In the genomic region with DNA sequence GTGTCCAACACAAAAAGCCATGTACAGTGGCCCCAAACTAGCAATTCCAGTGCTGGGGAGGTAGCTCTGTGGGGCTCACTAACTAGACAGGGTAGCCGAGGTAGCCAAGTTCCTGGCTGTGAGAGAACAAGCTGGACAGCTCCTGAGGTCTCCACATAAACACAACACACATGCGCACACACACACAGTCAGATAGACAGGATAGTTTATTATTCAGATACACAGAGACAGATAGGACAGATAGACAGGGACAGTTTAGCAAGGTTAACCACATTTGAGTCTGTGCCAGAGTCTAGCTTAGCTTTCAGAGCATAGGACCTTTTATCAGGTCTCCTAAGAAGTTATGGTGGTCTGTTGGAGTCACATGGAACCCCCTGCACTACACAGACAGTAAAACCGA, we compare ENCODE assay signal across 33 mouse cellular contexts. TPM values are rescaled to one million over a fixed set of nuclear protein-coding genes. Genes with fewer than 3 reads are reported as not detected.
DNase-seq lines count a peak whose midpoint lies in the region; ATAC-seq and TF ChIP-seq lines count a peak whose summit lies in the region.
"Had no signal": no experiment of that assay in that cellular context is flagged by ENCODE, and none has a peak within 500 bp of the region (broad histone marks: within the 10 kb centered on the region; RNA-seq: fewer than 3 reads in every experiment).

No protein-coding gene starts in this region.

- no peak overlapping the region for H3K9ac ChIP-seq in liver, postnatal 0 days (replicated peaks)
- H3K9ac ChIP-seq in liver, embryonic 12.5 days: no peak overlapping the region
- no peak overlapping the region for H3K9ac ChIP-seq in MEL (ENCODE audit: control insufficient read depth, low read depth, low read length, poor library complexity, severe bottlenecking)
- H3K9ac ChIP-seq: embryonic facial prominence, embryonic 13.5 days; forebrain, embryonic 12.5 days; forebrain, embryonic 15.5 days; heart, embryonic 12.5 days; heart, embryonic 15.5 days; hindbrain, embryonic 14.5 days had no signal

- H3K79me2 ChIP-seq in MEL (ENCODE audit: control insufficient read depth, insufficient read depth, low read length, poor library complexity): peaks cover 67% of the 10 kb centered on the region

- TF ChIP-seq EP300 in liver, postnatal 0 days (IDR thresholded peaks at IDR 0.05; ENCODE audit: low read depth): 0 out of 2 replicates have a peak, but pooled peaks have one; percentile 10
- peak; percentile 67 to 83 for TF ChIP-seq EP300 in MEL (IDR thresholded peaks at IDR 0.05; ENCODE audit: low read depth in 1 of 2, low read length in 2 of 2)

- H3K4me1 ChIP-seq in liver, postnatal 0 days (ENCODE audit: insufficient read depth): peaks cover 31% of the 10 kb centered on the region
- peaks cover 68% of the 10 kb centered on the region for H3K4me1 ChIP-seq in liver, embryonic 12.5 days
- H3K4me1 ChIP-seq in MEL (ENCODE audit: control insufficient read depth in 1 of 2, insufficient read depth in 2 of 2, low read length in 2 of 2): peaks cover 22 to 40% of the 10 kb centered on the region in 2 experiments

- peak; percentile 41 for ATAC-seq in liver, postnatal 0 days
- no peak for ATAC-seq in liver, embryonic 12.5 days
- ATAC-seq in megakaryocyte-erythroid progenitor cell, adult 5-6 weeks (replicated peaks; ENCODE audit: low FRiP score, low TSS enrichment, poor library complexity, severe bottlenecking): peak; percentile 81
- ATAC-seq: activated CD4-positive, CD25-positive, alpha-beta regulatory T cell, adult 4 months; CD4-positive, CD25-positive, alpha-beta regulatory T cell, adult 4 months; forebrain, embryonic 15.5 days; hindbrain, postnatal 0 days; inflammation-experienced regulatory T-cells, adult 6 months; intestine, embryonic 16.5 days had no signal

- TF ChIP-seq POLR2A in MEL (IDR thresholded peaks at IDR 0.05; ENCODE audit: control insufficient read depth in 1 of 2, insufficient read depth in 1 of 2, low read depth in 1 of 2, low read length in 2 of 2, poor library complexity in 1 of 2): no peak

- H3K27me3 ChIP-seq in liver, postnatal 0 days (ENCODE audit: insufficient read depth, low read length): no peaks in the 10 kb centered on the region
- no peaks in the 10 kb centered on the region for H3K27me3 ChIP-seq in liver, embryonic 12.5 days (replicated peaks)
- no peaks in the 10 kb centered on the region for H3K27me3 ChIP-seq in MEL (ENCODE audit: control insufficient read depth in 1 of 2, insufficient read depth in 2 of 2, low read length in 2 of 2)
- H3K27me3 ChIP-seq: embryonic facial prominence, embryonic 13.5 days; forebrain, embryonic 12.5 days; forebrain, embryonic 15.5 days; heart, embryonic 12.5 days; heart, embryonic 15.5 days had no signal

- TF ChIP-seq CTCF in liver, postnatal 0 days (IDR thresholded peaks at IDR 0.05; ENCODE audit: low read depth): no peak
- TF ChIP-seq CTCF in MEL (IDR thresholded peaks at IDR 0.05 in 2 of 3, conservative IDR thresholded peaks at IDR 0.05 in 1 of 3; ENCODE audit: control insufficient read depth in 1 of 3, insufficient read depth in 1 of 3, low read depth in 2 of 3, low read length in 3 of 3, poor library complexity in 1 of 3, severe bottlenecking in 1 of 3): no peak

- no peak overlapping the region for H3K4me2 ChIP-seq in liver, postnatal 0 days (ENCODE audit: low read depth, low read length)
- no peak overlapping the region for H3K4me2 ChIP-seq in liver, embryonic 12.5 days
- H3K4me2 ChIP-seq: embryonic facial prominence, embryonic 13.5 days; forebrain, embryonic 12.5 days; forebrain, embryonic 15.5 days; heart, embryonic 12.5 days; heart, embryonic 15.5 days; hindbrain, embryonic 14.5 days had no signal

- TF ChIP-seq RAD21 in MEL (IDR thresholded peaks at IDR 0.05; ENCODE audit: low read depth, low read length): no peak

- intact Hi-C loops in gastrocnemius, postnatal 36 days (cut with DNase I): no loop called here

- no peaks in the 10 kb centered on the region for H3K9me3 ChIP-seq in liver, postnatal 0 days (ENCODE audit: low read length)
- no peaks in the 10 kb centered on the region for H3K9me3 ChIP-seq in liver, embryonic 12.5 days (replicated peaks)
- no peaks in the 10 kb centered on the region for H3K9me3 ChIP-seq in MEL (replicated peaks; ENCODE audit: insufficient read depth, low read length)
- H3K9me3 ChIP-seq: embryonic facial prominence, embryonic 10.5 days; embryonic facial prominence, embryonic 13.5 days; forebrain, embryonic 12.5 days; forebrain, embryonic 15.5 days; heart, embryonic 12.5 days; heart, embryonic 15.5 days had no signal

- H3K36me3 ChIP-seq in liver, postnatal 0 days (replicated peaks; ENCODE audit: insufficient read depth, low read length): 0 out of 2 replicates have a peak, but pooled peaks cover 3% of the 10 kb centered on the region
- peaks cover 9% of the 10 kb centered on the region; the same call in 1 of the 2 replicates for H3K36me3 ChIP-seq in liver, embryonic 12.5 days
- peaks cover 0 to 48% of the 10 kb centered on the region in 2 experiments; a peak in 2 of 4 replicates for H3K36me3 ChIP-seq in MEL (ENCODE audit: control insufficient read depth in 1 of 2, insufficient read depth in 2 of 2, low read length in 2 of 2)
- H3K36me3 ChIP-seq: forebrain, embryonic 12.5 days; forebrain, embryonic 15.5 days; heart, embryonic 15.5 days had no signal

- DNase-seq in adrenal gland, postnatal 10 days: peak; percentile 11
- no peak for DNase-seq in adrenal gland, postnatal 25 days
- no peak for DNase-seq in liver, postnatal 0 days
- peak; percentile 77 for DNase-seq in MEL (ENCODE audit: low read depth, low spot score)
- no peak for DNase-seq in gastrocnemius, postnatal 36 days
- DNase-seq: cerebellum, adult 11-12 months; cerebellum, adult 8-10 months; cerebellum, postnatal 10 days; cerebellum, postnatal 36 days; gastrocnemius, postnatal 10 days; heart, adult 18-20 months; heart, postnatal 10 days; heart, postnatal 4 days; kidney, adult 18-20 months had no signal

- no peak overlapping the region for H3K4me3 ChIP-seq in liver, postnatal 0 days (ENCODE audit: low read depth, low read length)
- H3K4me3 ChIP-seq in liver, embryonic 12.5 days: no peak overlapping the region
- H3K4me3 ChIP-seq in MEL (ENCODE audit: control insufficient read depth in 1 of 2, insufficient read depth in 1 of 2, low read depth in 2 of 2, low read length in 2 of 2): peak overlapping the region; percentile 14 to 35; a peak in 2 of 4 replicates
- H3K4me3 ChIP-seq: embryonic facial prominence, embryonic 10.5 days; embryonic facial prominence, embryonic 13.5 days; erythroblast, embryonic 14.5 days; forebrain, embryonic 12.5 days; forebrain, embryonic 15.5 days; heart, embryonic 12.5 days; heart, embryonic 15.5 days had no signal

- H3K27ac ChIP-seq in liver, postnatal 0 days (ENCODE audit: low read depth): no peak overlapping the region
- H3K27ac ChIP-seq in liver, embryonic 12.5 days: no peak overlapping the region
- peak overlapping the region; percentile 3 for H3K27ac ChIP-seq in MEL (ENCODE audit: control insufficient read depth, low read depth, low read length)
- H3K27ac ChIP-seq: embryonic facial prominence, embryonic 10.5 days; embryonic facial prominence, embryonic 13.5 days; forebrain, embryonic 12.5 days; forebrain, embryonic 15.5 days; heart, embryonic 15.5 days; hindbrain, embryonic 14.5 days; hindbrain, postnatal 0 days had no signal

- WGBS in liver, postnatal 0 days (ENCODE audit: insufficient replicate concordance): 45% methylated on average over 3 of the region's 3 CpGs
- WGBS in liver, embryonic 12.5 days (ENCODE audit: insufficient replicate concordance): 84% methylated on average over 3 of the region's 3 CpGs

TF ChIP-seq in MEL, 35 proteins besides CTCF, POLR2A, EP300 and RAD21 (continues in another document):
- no peak for TF ChIP-seq JUND (IDR thresholded peaks at IDR 0.05; ENCODE audit: low read depth, low read length)
- peak; percentile 87 for TF ChIP-seq MAX (IDR thresholded peaks at IDR 0.05; ENCODE audit: low read length)
- peak; percentile 49; the same call in 1 of the 2 replicates for TF ChIP-seq USF1 (IDR thresholded peaks at IDR 0.05; ENCODE audit: low read depth, low read length)
- no peak for TF ChIP-seq ZNF384 (IDR thresholded peaks at IDR 0.05; ENCODE audit: low read depth, low read length)
- TF ChIP-seq MAFK (IDR thresholded peaks at IDR 0.05; ENCODE audit: borderline replicate concordance, low read depth, low read length): peak; percentile 55; the same call in 1 of the 2 replicates
- TF ChIP-seq GATA1 (IDR thresholded peaks at IDR 0.05; ENCODE audit: low read depth, low read length): peak; percentile 69; the same call in 1 of the 2 replicates
- TF ChIP-seq USF2 (IDR thresholded peaks at IDR 0.05; ENCODE audit: borderline replicate concordance in 1 of 2, insufficient read depth in 1 of 2, low read depth in 1 of 2, low read length in 2 of 2): no peak
- no peak for TF ChIP-seq TBP (IDR thresholded peaks at IDR 0.05; ENCODE audit: low read depth, low read length)
- TF ChIP-seq HCFC1 (IDR thresholded peaks at IDR 0.05; ENCODE audit: low read depth, low read length): peak; percentile 38; the same call in 1 of the 2 replicates

RNA-seq across cellular contexts. Expression of gene Rnf216, which starts 6.0 kb away (rescaled TPM):
- total RNA-seq in adrenal gland, postnatal 10 days (2021): 10 to 100 TPM; 35.8 to 48.3 TPM
- 58.8 and 65.2 TPM in 2 replicates for total RNA-seq in adrenal gland, postnatal 25 days (2021)
- polyA plus RNA-seq in liver, postnatal 0 days (2015; fragmentation: Nextera tagmentation; extraction: Ambion mirVana): 8.4 and 10.5 TPM in 2 replicates
- polyA plus RNA-seq in liver, embryonic 12.5 days (2016; fragmentation: Nextera tagmentation; extraction: Ambion mirVana): 28.5 and 30.1 TPM in 2 replicates
- total RNA-seq in MEL (2012; rRNA removed): 16.4 and 17.1 TPM in 2 replicates
- polyA plus RNA-seq in MEL (2012; ENCODE audit: insufficient read depth in 1 of 2, insufficient read length in 2 of 2, low read depth in 1 of 2, low replicate concordance in 2 of 2, missing spikeins in 1 of 2): 100 to 1,000 TPM in 1 of 2 experiments, 10 to 100 TPM in 1; 30.8 to 123 TPM
- total RNA-seq in megakaryocyte-erythroid progenitor cell, adult 5-6 weeks (2014; fragmentation: Nextera tagmentation): 41.0 and 62.7 TPM in 2 replicates
- 60.5 and 91.5 TPM in 2 replicates for total RNA-seq in megakaryocyte-erythroid progenitor cell, adult 5-6 weeks (2017)
- total RNA-seq in gastrocnemius, postnatal 36 days (2021): 10 to 100 TPM; 14.2 to 16.3 TPM

RNA-seq across cellular contexts. Expression of gene Olfr718-ps1, which starts 40.5 kb away (rescaled TPM):
- total RNA-seq in adrenal gland, postnatal 10 days (2021): under 1 TPM; 0.09 to 0.15 TPM
- total RNA-seq in adrenal gland, postnatal 25 days (2021): 0.15 TPM in 1 of 2 replicates, not detected in the other
- polyA plus RNA-seq in liver, postnatal 0 days (2015; fragmentation: Nextera tagmentation; extraction: Ambion mirVana): 0.11 TPM in 1 of 2 replicates, not detected in the other
- polyA plus RNA-seq in liver, embryonic 12.5 days (2016; fragmentation: Nextera tagmentation; extraction: Ambion mirVana): not detected in 2 replicates
- total RNA-seq in MEL (2012; rRNA removed): 0.07 TPM in 1 of 2 replicates, not detected in the other
- polyA plus RNA-seq in MEL (2012; ENCODE audit: insufficient read depth in 1 of 2, insufficient read length in 2 of 2, low read depth in 1 of 2, low replicate concordance in 2 of 2, missing spikeins in 1 of 2): under 1 TPM in 1 of 2 experiments, not detected in 1; 0.01 TPM
- not detected in 2 replicates for total RNA-seq in megakaryocyte-erythroid progenitor cell, adult 5-6 weeks (2014; fragmentation: Nextera tagmentation)
- total RNA-seq in megakaryocyte-erythroid progenitor cell, adult 5-6 weeks (2017): not detected in 2 replicates
- not detected for total RNA-seq in gastrocnemius, postnatal 36 days (2021)
- total RNA-seq: gastrocnemius, adult 18-20 months; gastrocnemius, postnatal 10 days; heart, adult 18-20 months; heart, postnatal 4 days; hindbrain, postnatal 0 days had no signal
- polyA plus RNA-seq: activated CD4-positive, CD25-positive, alpha-beta regulatory T cell, adult 4 months; brain, embryonic 14.5 days; C2C12; embryonic facial prominence, embryonic 10.5 days; erythroblast, embryonic 14.5 days; forebrain, embryonic 12.5 days; forebrain, embryonic 15.5 days; heart, embryonic 12.5 days; heart, embryonic 15.5 days; hindbrain, embryonic 11.5 days; hindbrain, postnatal 0 days; intestine, embryonic 16.5 days had no signal

Comparison
In these comparisons a context has a peak if more than half of its experiments do, and no peak if none do; other contexts are left out.
1. DNase-seq: peak in adrenal gland, postnatal 10 days (single experiment) and MEL (single experiment); none in adrenal gland, postnatal 25 days (single experiment), liver, postnatal 0 days (single experiment) and gastrocnemius, postnatal 36 days (0 of 2).
2. H3K4me3 ChIP-seq: peak in MEL (2 of 2); none in liver, postnatal 0 days (single experiment) and liver, embryonic 12.5 days (single experiment).